Mouse (Mus musculus) lung, embryonic 15.5 days (tissue): ENCODE results near the gene Gucy1b2. TPM values are rescaled to one million over a fixed set of nuclear protein-coding genes. Genes with fewer than 3 reads are reported as not detected.

ENCODE experiments used
- ATAC-seq: fragments of 200-750 bp; cut with Nextera tagmentation; 2 replicates; pipeline ENCODE4 v1.8.0; 2017; ENCODE audit warnings: moderate number of reproducible peaks, borderline replicate concordance; ENCODE audit not compliant: low FRiP score, low TSS enrichment; ENCODE audit errors: extremely low read depth
- H3K27ac ChIP-seq: fragments of 300-500 bp; sonication (generic); 2 replicates; pipeline ENCODE4 v1.5.1; 2015; ENCODE audit warnings: moderate library complexity, mild to moderate bottlenecking, inconsistent platforms
- H3K27me3 ChIP-seq: fragments of 300-500 bp; sonication (generic); 2 replicates; pipeline ENCODE4 v1.6.1; 2015; ENCODE audit warnings: inconsistent platforms
- H3K36me3 ChIP-seq: fragments of 300-500 bp; sonication (generic); 2 replicates; pipeline ENCODE4 v1.6.1; 2015; ENCODE audit warnings: inconsistent platforms
- H3K4me1 ChIP-seq: fragments of 300-500 bp; sonication (generic); 2 replicates; pipeline ENCODE4 v1.6.1; 2015; ENCODE audit warnings: inconsistent platforms
- H3K4me2 ChIP-seq: fragments of 300-500 bp; sonication (generic); 2 replicates; pipeline ENCODE4 v1.6.1; 2015; ENCODE audit warnings: inconsistent platforms, mild to moderate bottlenecking, moderate library complexity
- H3K4me3 ChIP-seq: fragments of 300-500 bp; sonication (generic); 2 replicates; pipeline ENCODE4 v1.5.1; 2015; ENCODE audit warnings: mild to moderate bottlenecking, inconsistent platforms
- H3K9ac ChIP-seq: fragments of 300-500 bp; sonication (generic); 2 replicates; pipeline ENCODE4 v1.6.1; 2015; ENCODE audit warnings: inconsistent platforms
- H3K9me3 ChIP-seq: fragments of 300-500 bp; sonication (generic); 2 replicates; pipeline ENCODE4 v1.6.1; 2016; ENCODE audit warnings: inconsistent platforms
- WGBS: fragments of 180-500 bp; shearing (Covaris S2); methylation state at CpG from one replicate; pipeline ENCODE4 v1.1.7; 2015; 5-methylcytosine and 5-hydroxymethylcytosine counted together
- polyA plus RNA-seq: library from polyadenylated mRNA; unstranded; fragments of >200 nt; fragmentation: Nextera tagmentation; extraction: Ambion mirVana; gene quantifications from 2 replicates; pipeline ENCODE4 v1.2.1, GENCODE M21; 2015

Gucy1b2 gene
- polyA plus RNA-seq, 1 experiment from 2014 or later: 0.57 TPM

- H3K4me3 ChIP-seq: no peak overlapping the region
- H3K9ac ChIP-seq: no peak overlapping the region
- H3K27me3 ChIP-seq: no peaks in the 10 kb centered on the region
- H3K36me3 ChIP-seq: peaks cover 17% of the 10 kb centered on the region; the same call in 1 of the 2 replicates
- ATAC-seq: no peak
- no peak overlapping the region for H3K4me2 ChIP-seq
- H3K27ac ChIP-seq: no peak overlapping the region
- 85% methylated on average over 5 of the region's 5 CpGs for WGBS
- H3K9me3 ChIP-seq: no peaks in the 10 kb centered on the region
- no peaks in the 10 kb centered on the region for H3K4me1 ChIP-seq
These were observed 102.3 kb downstream of the Gucy1b2 start for GRCm38 (mm10) chr14:62353793-62354192.

GRCm38 (mm10) chr14:62353372-62353771 is 102.7 kb downstream of the Gucy1b2 start:
- no peak for ATAC-seq

GRCm38 (mm10) chr14:62350890-62351289 is 105.2 kb downstream of the Gucy1b2 start:
- WGBS: 89% methylated on average over 3 of the region's 3 CpGs
- Histone ChIP-seq H3K4me3 (no peak overlapping the region), H3K9me3 (no peaks in the 10 kb centered on the region), H3K9ac (no peak overlapping the region), H3K36me3 (peaks cover 17% of the 10 kb centered on the region; the same call in 1 of the 2 replicates), H3K27ac (no peak overlapping the region), H3K4me1 (no peaks in the 10 kb centered on the region), H3K4me2 (no peak overlapping the region), H3K27me3 (no peaks in the 10 kb centered on the region)
- no peak for ATAC-seq

More at GRCm38 (mm10) chr14:62353372-62353771, 102.7 kb downstream of the Gucy1b2 start:
- Histone ChIP-seq H3K4me3 (no peak overlapping the region), H3K9ac (no peak overlapping the region), H3K27ac (no peak overlapping the region), H3K36me3 (peaks cover 17% of the 10 kb centered on the region; the same call in 1 of the 2 replicates), H3K4me2 (no peak overlapping the region), H3K4me1 (no peaks in the 10 kb centered on the region), H3K27me3 (no peaks in the 10 kb centered on the region), H3K9me3 (no peaks in the 10 kb centered on the region)
- 90% methylated on average over 9 of the region's 9 CpGs for WGBS

- H3K27me3 ChIP-seq: no peaks in the 10 kb centered on the region
These were observed 105.9 kb downstream of the Gucy1b2 start for GRCm38 (mm10) chr14:62350186-62350585.

GRCm38 (mm10) chr14:62349786-62350185 is 106.3 kb downstream of the Gucy1b2 start:
- ATAC-seq: no peak
- H3K4me1 ChIP-seq: no peaks in the 10 kb centered on the region
- H3K27ac ChIP-seq: no peak overlapping the region
- no peak overlapping the region for H3K4me3 ChIP-seq
- 79% methylated on average over 5 of the region's 5 CpGs for WGBS
- H3K27me3 ChIP-seq: no peaks in the 10 kb centered on the region
- no peak overlapping the region for H3K4me2 ChIP-seq
- H3K9ac ChIP-seq: no peak overlapping the region
- peaks cover 17% of the 10 kb centered on the region; the same call in 1 of the 2 replicates for H3K36me3 ChIP-seq
- no peaks in the 10 kb centered on the region for H3K9me3 ChIP-seq

More at GRCm38 (mm10) chr14:62350186-62350585, 105.9 kb downstream of the Gucy1b2 start:
- Histone ChIP-seq H3K36me3 (peaks cover 17% of the 10 kb centered on the region; the same call in 1 of the 2 replicates), H3K4me1 (no peaks in the 10 kb centered on the region), H3K4me2 (no peak overlapping the region), H3K9me3 (no peaks in the 10 kb centered on the region), H3K4me3 (no peak overlapping the region), H3K9ac (no peak overlapping the region), H3K27ac (no peak overlapping the region)
- no peak for ATAC-seq
- WGBS: 81% methylated on average over 4 of the region's 4 CpGs

GRCm38 (mm10) chr14:62347103-62347502 is 109.0 kb downstream of the Gucy1b2 start:
- Histone ChIP-seq H3K9ac (no peak overlapping the region), H3K9me3 (no peaks in the 10 kb centered on the region), H3K4me1 (peaks cover 14% of the 10 kb centered on the region; the same call in 1 of the 2 replicates), H3K27ac (no peak overlapping the region), H3K4me3 (no peak overlapping the region), H3K4me2 (no peak overlapping the region), H3K27me3 (no peaks in the 10 kb centered on the region), H3K36me3 (peaks cover 9% of the 10 kb centered on the region; the same call in 1 of the 2 replicates)
- WGBS: 84% methylated on average over 7 of the region's 7 CpGs
- no peak for ATAC-seq

- peaks cover 9% of the 10 kb centered on the region; the same call in 1 of the 2 replicates for H3K36me3 ChIP-seq
- H3K9me3 ChIP-seq: no peaks in the 10 kb centered on the region
- H3K27me3 ChIP-seq: no peaks in the 10 kb centered on the region
- H3K9ac ChIP-seq: no peak overlapping the region
- 83% methylated on average over 11 of the region's 11 CpGs for WGBS
- H3K4me3 ChIP-seq: no peak overlapping the region
- peaks cover 18% of the 10 kb centered on the region; the same call in 1 of the 2 replicates for H3K4me1 ChIP-seq
- H3K27ac ChIP-seq: no peak overlapping the region
- no peak for ATAC-seq
- H3K4me2 ChIP-seq: no peak overlapping the region
These were observed 109.5 kb downstream of the Gucy1b2 start for GRCm38 (mm10) chr14:62346570-62346969.

Other genes starting within 250 kb of the Gucy1b2 start
- 57.7 and 57.8 TPM in 2 replicates for gene Rnaseh2b, start 163.7 kb downstream of the Gucy1b2 start, polyA plus RNA-seq
- 0.54 and 0.96 TPM in 2 replicates for gene Dleu7, start 163.2 kb downstream of the Gucy1b2 start, polyA plus RNA-seq
- 5.5 and 5.9 TPM in 2 replicates for gene Fam124a, start 99.4 kb upstream of the Gucy1b2 start, polyA plus RNA-seq
- not detected in 2 replicates for gene Gm4131, start 110.6 kb upstream of the Gucy1b2 start, polyA plus RNA-seq
- not detected in 2 replicates for gene Serpine3, start 207.4 kb upstream of the Gucy1b2 start, polyA plus RNA-seq